Mouse (Mus musculus): ENCODE measurements at regions not wholly inside any gene's neighbourhood (a gene's known extent, or its start where the extent isn't known, plus 50 kb on each side); places are given as distances from the start of the nearest gene placed in this dataset.

DNA sequence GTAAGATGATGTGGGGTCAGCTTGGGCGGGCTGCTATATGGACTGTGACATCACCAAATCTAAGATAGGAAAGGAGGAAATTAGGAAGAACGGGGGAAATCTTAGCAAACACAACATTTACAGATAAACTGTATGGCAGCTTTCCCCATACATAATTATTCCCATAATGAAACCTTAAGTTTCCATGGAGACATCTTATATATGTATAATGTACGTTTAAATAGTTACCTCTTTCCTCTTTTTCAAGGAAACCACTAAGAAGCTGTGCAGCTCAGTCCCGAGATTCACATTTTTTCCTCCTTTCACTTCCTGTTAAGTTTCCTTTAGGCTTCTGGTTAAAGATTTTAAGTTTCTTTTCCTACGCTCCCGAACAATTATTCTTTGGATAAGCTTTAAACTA, 175.1 kb upstream of the Thbs1 start:
- peak overlapping the region; percentile 20 for H3K27ac ChIP-seq (ENCODE audit: insufficient read depth, low read depth, low read length)
- H3K4me1 ChIP-seq (ENCODE audit: control insufficient read depth, insufficient read depth, low read length): peaks cover 19% of the 10 kb centered on the region
- no peak overlapping the region for H3K4me3 ChIP-seq (ENCODE audit: insufficient read depth, low read length)
- TF ChIP-seq CTCF (IDR thresholded peaks at IDR 0.05; ENCODE audit: low read depth, low read length) (no peak), POLR2A (IDR thresholded peaks at IDR 0.05; ENCODE audit: borderline replicate concordance, low read depth, low read length) (no peak)

GRCm38 (mm10) chr2:117938283-117939049, 173.2 kb upstream of the Thbs1 start:
- Histone ChIP-seq H3K27ac (ENCODE audit: insufficient read depth, low read depth, low read length) (no peak overlapping the region), H3K4me3 (ENCODE audit: insufficient read depth, low read length) (no peak overlapping the region), H3K4me1 (ENCODE audit: control insufficient read depth, insufficient read depth, low read length) (peaks cover 13% of the 10 kb centered on the region)
- TF ChIP-seq CTCF (IDR thresholded peaks at IDR 0.05; ENCODE audit: low read depth, low read length): no peak
- TF ChIP-seq POLR2A (IDR thresholded peaks at IDR 0.05; ENCODE audit: borderline replicate concordance, low read depth, low read length): no peak

DNA sequence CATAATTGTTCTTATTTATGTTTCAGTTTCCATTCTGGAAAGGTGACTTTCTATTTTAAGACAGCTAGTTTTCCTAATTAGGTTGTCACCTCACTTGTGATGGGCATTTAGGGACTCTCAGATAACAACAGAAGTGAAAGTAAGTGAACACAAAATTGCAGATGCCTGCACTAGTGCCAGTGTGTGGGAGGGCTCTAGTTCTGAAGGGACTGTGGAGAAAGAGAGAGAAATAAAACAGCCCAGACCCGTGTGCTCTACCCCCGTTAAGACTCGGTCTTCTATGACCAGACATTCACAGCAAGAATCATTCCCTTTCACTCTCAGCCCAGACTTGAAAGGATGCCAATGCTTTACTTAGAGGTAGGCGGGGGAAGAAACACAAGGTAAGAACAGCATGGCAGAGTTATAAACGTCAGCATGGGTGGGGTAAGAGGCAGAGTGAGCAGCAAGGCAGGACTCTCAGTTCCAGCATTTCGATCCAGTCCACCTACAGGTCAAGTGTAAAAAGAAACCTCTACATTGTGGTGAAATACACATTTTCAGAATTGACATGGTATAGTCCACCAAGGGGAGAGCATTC, 170.1 kb upstream of the Thbs1 start:
- TF ChIP-seq POLR2A (IDR thresholded peaks at IDR 0.05; ENCODE audit: borderline replicate concordance, low read depth, low read length) (no peak), CTCF (IDR thresholded peaks at IDR 0.05; ENCODE audit: low read depth, low read length) (no peak)
- H3K4me3 ChIP-seq (ENCODE audit: insufficient read depth, low read length): no peak overlapping the region
- peaks cover 7% of the 10 kb centered on the region; the same call in 1 of the 2 replicates for H3K4me1 ChIP-seq (ENCODE audit: control insufficient read depth, insufficient read depth, low read length)
- no peak overlapping the region for H3K27ac ChIP-seq (ENCODE audit: insufficient read depth, low read depth, low read length)

- Histone ChIP-seq H3K4me3 (ENCODE audit: insufficient read depth, low read length) (no peak overlapping the region), H3K27ac (ENCODE audit: insufficient read depth, low read depth, low read length) (no peak overlapping the region), H3K4me1 (ENCODE audit: control insufficient read depth, insufficient read depth, low read length) (peaks cover 5% of the 10 kb centered on the region; the same call in 1 of the 2 replicates)
- TF ChIP-seq CTCF (IDR thresholded peaks at IDR 0.05; ENCODE audit: low read depth, low read length) (no peak), POLR2A (IDR thresholded peaks at IDR 0.05; ENCODE audit: borderline replicate concordance, low read depth, low read length) (no peak)
These were observed 168.0 kb upstream of the Thbs1 start for GRCm38 (mm10) chr2:117943666-117944065.

DNA sequence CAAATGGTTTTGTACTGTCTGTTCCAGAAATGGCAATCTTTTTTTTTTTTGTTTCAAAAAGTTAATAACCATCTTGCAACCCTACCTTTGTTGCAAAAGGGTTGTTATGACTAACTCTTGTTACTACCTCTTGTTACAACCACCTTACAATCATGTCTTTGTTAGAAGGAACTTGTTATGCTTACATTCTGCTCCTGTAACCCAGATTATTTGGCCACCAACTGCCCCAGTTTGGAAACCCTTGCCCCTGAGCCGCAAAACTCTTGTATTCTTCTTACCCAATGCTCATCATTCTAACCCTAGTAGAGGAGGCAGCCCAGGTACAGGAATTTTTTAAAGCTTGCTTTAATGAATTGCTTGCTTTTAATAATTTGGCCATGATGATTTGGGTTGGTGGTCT, 167.4 kb upstream of the Thbs1 start:
- peaks cover 5% of the 10 kb centered on the region; the same call in 1 of the 2 replicates for H3K4me1 ChIP-seq (ENCODE audit: control insufficient read depth, insufficient read depth, low read length)
- TF ChIP-seq POLR2A (IDR thresholded peaks at IDR 0.05; ENCODE audit: borderline replicate concordance, low read depth, low read length) (no peak), CTCF (IDR thresholded peaks at IDR 0.05; ENCODE audit: low read depth, low read length) (no peak)
- no peak overlapping the region for H3K27ac ChIP-seq (ENCODE audit: insufficient read depth, low read depth, low read length)
- no peak overlapping the region for H3K4me3 ChIP-seq (ENCODE audit: insufficient read depth, low read length)

DNA sequence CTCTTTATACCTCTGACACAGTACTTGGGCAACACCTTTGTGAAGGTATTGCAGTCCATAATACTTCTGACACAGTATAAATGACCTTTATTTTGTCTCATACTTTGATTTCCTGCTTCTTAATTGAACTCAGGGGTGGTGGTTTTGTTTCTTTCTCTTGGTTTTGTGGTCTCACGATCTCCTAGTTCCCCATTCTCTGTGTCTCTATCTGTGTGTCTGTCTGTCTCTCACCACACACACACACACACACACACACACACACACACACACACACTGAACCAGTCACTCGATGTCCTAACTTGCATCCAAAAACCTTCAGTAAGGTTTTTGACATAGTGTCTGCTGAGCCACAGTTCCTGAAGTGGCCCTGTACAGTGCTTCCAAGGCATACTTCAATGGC, 166.7 kb upstream of the Thbs1 start:
- H3K4me3 ChIP-seq (ENCODE audit: insufficient read depth, low read length): no peak overlapping the region
- no peak for TF ChIP-seq CTCF (IDR thresholded peaks at IDR 0.05; ENCODE audit: low read depth, low read length)
- no peak for TF ChIP-seq POLR2A (IDR thresholded peaks at IDR 0.05; ENCODE audit: borderline replicate concordance, low read depth, low read length)
- 0 out of 2 replicates have a peak overlapping the region, but pooled peaks have one; percentile 1 for H3K27ac ChIP-seq (ENCODE audit: insufficient read depth, low read depth, low read length)
- H3K4me1 ChIP-seq (ENCODE audit: control insufficient read depth, insufficient read depth, low read length): peaks cover 7% of the 10 kb centered on the region

DNA sequence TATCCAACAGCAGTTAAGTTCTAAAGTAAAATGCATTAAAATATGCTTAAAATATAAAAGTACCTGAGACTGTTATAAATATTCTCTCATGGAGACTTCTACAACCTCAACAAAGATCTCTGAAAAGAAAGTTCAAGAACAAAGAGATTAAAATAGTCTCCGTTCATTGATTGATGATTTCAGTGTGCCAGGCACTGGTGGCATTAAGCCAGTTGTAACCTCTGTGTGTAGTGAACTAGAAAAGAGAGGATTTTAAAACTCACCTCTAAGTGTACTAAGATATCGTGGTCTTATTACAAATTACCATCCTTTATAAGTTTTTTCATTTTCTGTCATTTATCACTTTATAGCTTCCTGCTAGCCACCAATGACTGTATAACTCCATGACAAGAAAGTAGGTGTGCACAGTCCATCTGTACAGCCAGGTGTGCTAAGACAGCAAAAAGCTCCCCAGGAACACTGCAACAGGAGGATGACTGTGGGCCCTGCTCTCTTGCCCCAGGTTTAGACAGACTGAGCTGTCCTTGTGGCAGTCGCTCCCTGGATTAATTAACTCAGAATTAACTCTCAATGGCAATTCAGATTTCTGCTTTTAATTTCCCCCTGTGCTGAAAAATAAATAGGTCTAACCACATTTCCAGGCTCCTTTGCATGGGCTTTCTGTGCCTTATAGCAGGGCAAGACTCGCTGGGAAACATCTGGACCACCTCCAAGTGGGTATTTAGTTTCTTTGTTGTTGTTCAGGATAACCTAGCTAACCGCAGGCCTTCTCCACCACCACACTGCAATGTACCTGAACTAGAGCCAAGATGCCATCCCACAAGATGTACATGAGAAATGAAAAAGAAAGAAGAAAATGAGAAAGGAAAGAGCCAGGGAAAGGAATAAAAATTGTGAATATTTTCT, 161.0 kb upstream of the Thbs1 start:
- no peak overlapping the region for H3K27ac ChIP-seq (ENCODE audit: insufficient read depth, low read depth, low read length)
- TF ChIP-seq CTCF (IDR thresholded peaks at IDR 0.05; ENCODE audit: low read depth, low read length) (no peak), POLR2A (IDR thresholded peaks at IDR 0.05; ENCODE audit: borderline replicate concordance, low read depth, low read length) (no peak)
- peaks cover 12% of the 10 kb centered on the region for H3K4me1 ChIP-seq (ENCODE audit: control insufficient read depth, insufficient read depth, low read length)
- no peak overlapping the region for H3K4me3 ChIP-seq (ENCODE audit: insufficient read depth, low read length)

- H3K4me1 ChIP-seq (ENCODE audit: control insufficient read depth, insufficient read depth, low read length): peaks cover 12% of the 10 kb centered on the region
- H3K27ac ChIP-seq (ENCODE audit: insufficient read depth, low read depth, low read length): no peak overlapping the region
- no peak overlapping the region for H3K4me3 ChIP-seq (ENCODE audit: insufficient read depth, low read length)
- no peak for TF ChIP-seq POLR2A (IDR thresholded peaks at IDR 0.05; ENCODE audit: borderline replicate concordance, low read depth, low read length)
These were observed 160.3 kb upstream of the Thbs1 start for GRCm38 (mm10) chr2:117951337-117951718.

- H3K4me1 ChIP-seq (ENCODE audit: control insufficient read depth, insufficient read depth, low read length): peaks cover 22% of the 10 kb centered on the region
- TF ChIP-seq CTCF (IDR thresholded peaks at IDR 0.05; ENCODE audit: low read depth, low read length): no peak
- TF ChIP-seq POLR2A (IDR thresholded peaks at IDR 0.05; ENCODE audit: borderline replicate concordance, low read depth, low read length): no peak
- H3K4me3 ChIP-seq (ENCODE audit: insufficient read depth, low read length): no peak overlapping the region
- H3K27ac ChIP-seq (ENCODE audit: insufficient read depth, low read depth, low read length): no peak overlapping the region
These were observed 152.9 kb upstream of the Thbs1 start for GRCm38 (mm10) chr2:117958737-117959136.
